Mouse (Mus musculus): ENCODE results near the gene Atrn.

The Atrn gene

DNA sequence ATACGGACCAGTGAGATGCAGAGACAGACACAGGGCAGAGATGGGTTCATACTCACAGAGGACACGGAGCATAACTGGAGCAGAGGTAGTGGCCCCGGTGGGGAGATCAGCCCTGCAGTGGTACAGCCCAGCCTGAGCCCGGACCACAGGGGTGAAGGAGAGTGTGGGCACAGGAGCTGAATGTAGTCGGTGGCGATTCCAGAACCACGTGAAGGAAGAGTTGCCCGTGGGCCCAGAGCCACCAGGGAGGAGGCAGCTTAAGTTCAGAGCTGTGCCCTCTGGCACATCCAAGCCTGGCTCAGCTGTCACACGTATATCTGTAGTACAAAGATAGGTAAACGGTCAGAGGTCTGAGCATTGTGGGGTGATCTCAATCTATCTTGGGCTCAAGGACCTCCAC, 166.2 kb downstream of the Atrn start:
- DNase-seq (ENCODE audit: low spot score in 2 of 2): no peak
